Mouse (Mus musculus) c-Kit-positive CD71-negative TER-119-negative erythroid progenitor cells, embryonic 14.5 days (primary cell): ENCODE data around the gene Ncln.

Experiments used
- DNase-seq: peaks from one replicate; pipeline ENCODE4 v3.0.0-alpha.2; 2013; ENCODE audit warnings: low read depth

Ncln gene

GRCm38 (mm10) chr10:81513798-81514197 is 17.6 kb upstream of the Ncln start:
- DNase-seq: no peak

GRCm38 (mm10) chr10:81510246-81510810 is 14.1 kb upstream of the Ncln start:
- DNase-seq: no peak

- no peak for DNase-seq
Observed at GRCm38 (mm10) chr10:81507691-81508489, 11.7 kb upstream of the Ncln start.

- no peak for DNase-seq
Observed at GRCm38 (mm10) chr10:81507095-81507494, 10.9 kb upstream of the Ncln start.

GRCm38 (mm10) chr10:81505016-81505664 is 8.9 kb upstream of the Ncln start:
- no peak for DNase-seq

- peak; percentile 62 for DNase-seq
Observed at GRCm38 (mm10) chr10:81502658-81503057, 6.5 kb upstream of the Ncln start.

GRCm38 (mm10) chr10:81501863-81502262 is 5.7 kb upstream of the Ncln start:
- no peak for DNase-seq

GRCm38 (mm10) chr10:81500032-81500431 is 3.8 kb upstream of the Ncln start, which contains the start of gene S1pr4:
TSS of gene S1pr4 (minus strand) at chr10:81500132.
- no peak for DNase-seq

GRCm38 (mm10) chr10:81499250-81499901 is 3.2 kb upstream of the Ncln start:
- DNase-seq: no peak

- no peak for DNase-seq
Observed at GRCm38 (mm10) chr10:81498316-81499249, 2.4 kb upstream of the Ncln start.

- DNase-seq: no peak
Observed at GRCm38 (mm10) chr10:81497401-81498270, 1.4 kb upstream of the Ncln start.

- no peak for DNase-seq
Observed at GRCm38 (mm10) chr10:81496969-81497368, 777 bp upstream of the Ncln start.

- no peak for DNase-seq
Observed at GRCm38 (mm10) chr10:81495616-81496263, 452 bp downstream of the Ncln start.

- DNase-seq: no peak
Observed at GRCm38 (mm10) chr10:81495151-81495550, 1.0 kb downstream of the Ncln start.

- DNase-seq: no peak
Observed at GRCm38 (mm10) chr10:81494260-81495041, 1.7 kb downstream of the Ncln start.

- no peak for DNase-seq
Observed at GRCm38 (mm10) chr10:81493601-81494220, 2.5 kb downstream of the Ncln start.

GRCm38 (mm10) chr10:81492606-81493240 is 3.5 kb downstream of the Ncln start:
- DNase-seq: no peak

GRCm38 (mm10) chr10:81491018-81491417 is 5.2 kb downstream of the Ncln start:
- no peak for DNase-seq
